Mouse (Mus musculus): Measurements from ENCODE around the gene Atraid. TPM values are rescaled to one million over a fixed set of nuclear protein-coding genes. Genes with fewer than 3 reads are reported as not detected.
"Not testable (repeated sequence)": the region's sequence is repeated elsewhere in the genome, so short reads cannot be mapped to it uniquely, and the experiment has no call there.

The Atraid gene
- polyA plus RNA-seq, 1 experiment from 2014 or later: 148 TPM

DNA sequence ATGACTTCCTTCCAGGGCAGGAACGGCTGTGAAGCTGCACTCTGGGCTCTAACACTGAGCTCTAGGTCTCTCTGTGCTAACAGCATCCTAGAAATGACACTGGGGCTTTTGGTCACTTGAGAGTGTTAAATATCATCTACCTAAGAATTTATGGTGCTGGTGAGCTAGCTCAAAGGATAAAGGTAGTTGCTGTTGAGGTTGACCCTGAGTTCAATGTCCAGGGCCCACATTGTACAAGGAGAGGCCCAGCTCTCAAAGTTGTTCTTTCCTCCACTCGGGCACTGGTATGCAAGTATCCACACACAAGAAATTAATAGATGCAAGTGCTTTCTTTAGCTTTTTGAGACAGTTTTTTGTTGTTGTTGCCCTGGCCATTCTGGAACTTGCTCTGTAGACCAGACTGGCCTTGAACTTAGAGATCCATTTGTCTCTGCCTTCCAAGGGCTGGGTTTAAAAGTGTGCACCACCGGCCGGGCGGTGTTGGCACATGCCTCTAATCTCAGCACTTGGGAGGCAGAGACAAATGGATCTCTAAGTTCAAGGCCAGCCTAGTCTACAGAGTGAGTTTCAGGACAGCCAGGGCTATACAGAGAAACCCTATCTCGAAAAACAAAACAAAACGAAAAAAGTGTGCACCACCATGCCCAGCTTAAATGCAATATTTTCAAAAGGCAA lies 9.8 kb upstream of the Atraid start:
- H3K9me3 ChIP-seq (ENCODE audit: low read depth, low read length): no peaks in the 10 kb centered on the region
- DNase-seq (no peak), ATAC-seq (ENCODE audit: insufficient read depth) (no peak)
- H3K27ac ChIP-seq (ENCODE audit: low read depth): no peak overlapping the region
- TF ChIP-seq CTCF (IDR thresholded peaks at IDR 0.05; ENCODE audit: low read depth): no peak
- H3K4me1 ChIP-seq (ENCODE audit: insufficient read depth): no peaks in the 10 kb centered on the region
- 83% methylated on average over 7 of the region's 7 CpGs for WGBS
- no peak overlapping the region for H3K4me2 ChIP-seq
- no peak overlapping the region for H3K4me3 ChIP-seq (ENCODE audit: low read depth, low read length)
- H3K27me3 ChIP-seq (ENCODE audit: insufficient read depth, low read length): no peaks in the 10 kb centered on the region
- no peak overlapping the region for H3K9ac ChIP-seq
- H3K36me3 ChIP-seq (ENCODE audit: insufficient read depth): peaks cover 31% of the 10 kb centered on the region

DNA sequence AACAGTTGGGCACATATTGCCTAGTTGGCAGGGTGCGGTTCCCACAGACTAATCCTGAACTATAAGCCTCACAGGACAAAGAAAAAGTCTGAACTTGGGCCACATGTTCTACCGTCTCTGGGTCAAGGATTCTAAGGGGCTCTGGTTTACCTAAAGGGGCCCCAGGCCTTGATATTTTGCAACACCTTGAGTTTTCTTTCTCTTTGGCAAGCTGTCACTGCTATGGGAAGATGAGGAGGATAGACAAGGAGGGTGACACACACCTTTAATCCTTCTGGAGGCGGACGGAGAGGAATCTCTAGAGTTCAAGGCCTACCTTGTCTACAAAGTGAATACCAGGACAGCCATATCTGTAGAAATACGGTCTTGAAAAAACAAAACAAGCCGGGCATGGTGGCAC lies 1.7 kb upstream of the Atraid start:
- 89% methylated on average over 6 of the region's 6 CpGs for WGBS
- DNase-seq (no peak), ATAC-seq (ENCODE audit: insufficient read depth) (no peak)
- Histone ChIP-seq H3K9me3 (ENCODE audit: low read depth, low read length) (no peaks in the 10 kb centered on the region), H3K27me3 (ENCODE audit: insufficient read depth, low read length) (no peaks in the 10 kb centered on the region), H3K4me3 (ENCODE audit: low read depth, low read length) (no peak overlapping the region), H3K4me1 (ENCODE audit: insufficient read depth) (no peaks in the 10 kb centered on the region), H3K4me2 (no peak overlapping the region), H3K27ac (ENCODE audit: low read depth) (no peak overlapping the region), H3K9ac (no peak overlapping the region), H3K36me3 (ENCODE audit: insufficient read depth) (peaks cover 7% of the 10 kb centered on the region; the same call in 1 of the 2 replicates)
- no peak for TF ChIP-seq CTCF (IDR thresholded peaks at IDR 0.05; ENCODE audit: low read depth)

DNA sequence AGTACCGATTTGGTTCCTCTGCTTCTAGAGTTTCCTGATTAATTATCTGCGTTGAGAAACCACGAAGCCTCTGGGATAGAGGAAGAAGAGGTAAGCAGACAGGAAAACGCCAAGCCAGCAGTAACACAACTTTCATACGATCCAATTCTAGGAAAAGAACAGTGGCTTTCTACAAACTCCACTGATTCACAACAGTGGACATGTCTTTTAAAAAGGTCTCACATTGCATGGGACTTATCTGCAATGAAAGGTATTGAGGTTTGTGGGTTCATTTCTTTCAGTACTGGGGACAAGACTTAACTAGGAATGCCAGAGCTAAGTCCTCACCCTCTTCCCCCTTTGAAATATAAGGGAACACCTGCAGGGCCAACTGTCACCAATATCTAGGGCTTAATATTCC lies 1.0 kb upstream of the Atraid start:
- H3K9ac ChIP-seq: no peak overlapping the region
- no peak for TF ChIP-seq CTCF (IDR thresholded peaks at IDR 0.05; ENCODE audit: low read depth)
- 65% methylated on average over 5 of the region's 5 CpGs for WGBS

DNA sequence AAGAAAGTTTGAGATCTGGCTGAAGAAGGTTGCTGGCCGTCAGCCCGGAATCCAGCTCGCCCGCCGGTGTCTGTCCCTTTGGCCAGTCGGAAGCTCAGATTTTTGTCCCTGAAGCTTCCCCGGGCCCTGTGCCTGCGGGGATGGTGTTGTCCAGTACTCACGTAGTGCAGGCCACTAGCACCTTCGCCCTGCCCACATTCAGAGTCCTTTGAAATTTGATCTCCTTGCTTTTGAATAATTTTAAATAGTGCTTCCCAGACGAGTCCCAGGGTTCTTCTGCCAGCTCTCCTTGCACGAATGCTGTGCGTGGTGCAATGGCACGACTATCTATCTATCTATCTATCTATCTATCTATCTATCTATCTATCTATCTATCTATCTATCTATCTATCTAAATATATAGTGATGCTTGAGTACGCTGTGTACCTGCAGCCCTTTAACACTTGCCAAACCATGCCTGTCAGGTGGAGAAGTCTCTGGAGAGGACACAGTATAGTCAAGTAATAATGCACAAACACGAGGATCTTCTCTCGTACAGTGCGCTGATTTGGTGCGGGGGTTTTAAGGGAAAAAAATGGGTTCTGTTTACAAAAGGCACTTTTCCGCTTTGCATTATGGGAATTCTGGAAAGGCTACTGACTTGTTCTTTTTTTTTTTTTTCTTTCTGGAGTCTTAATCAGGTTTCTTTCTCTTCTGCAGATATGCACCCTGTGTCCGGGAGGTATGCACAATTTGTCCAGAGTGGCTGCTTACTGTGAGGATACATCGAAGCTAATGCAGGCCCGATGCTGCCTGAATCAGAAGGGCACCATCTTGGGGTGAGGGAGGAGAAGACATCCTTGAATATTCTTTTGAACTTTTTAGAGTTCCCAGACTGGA lies 890 bp downstream of the Atraid start, which contains the start of gene Slc5a6:
Slc5a6 (minus strand) TSS at position 162 of the 879 bp plus-strand sequence.
- Histone ChIP-seq H3K9ac (peak within 1 kb of the TSS; percentile 80), H3K27me3 (ENCODE audit: insufficient read depth, low read length) (no peaks in the 10 kb centered on the region), H3K9me3 (ENCODE audit: low read depth, low read length) (no peaks in the 10 kb centered on the region), H3K4me1 (ENCODE audit: insufficient read depth) (peaks cover 3% of the 10 kb centered on the region; the same call in 1 of the 2 replicates), H3K4me2 (peak within 1 kb of the TSS; percentile 94), H3K36me3 (ENCODE audit: insufficient read depth) (peaks cover 6% of the 10 kb centered on the region; the same call in 1 of the 2 replicates), H3K4me3 (ENCODE audit: low read depth, low read length) (peak within 1 kb of the TSS; percentile 70), H3K27ac (ENCODE audit: low read depth) (peak within 1 kb of the TSS; percentile 95)
- DNase-seq: peak; percentile 83
- peak; percentile 65 for TF ChIP-seq CTCF (IDR thresholded peaks at IDR 0.05; ENCODE audit: low read depth)
- ATAC-seq (ENCODE audit: insufficient read depth): peak; percentile 48
- WGBS: under 1% methylated on average over 23 of the region's 23 CpGs

More for the DNA sequence above, 1.0 kb upstream of the Atraid start:
- Histone ChIP-seq H3K27ac (ENCODE audit: low read depth) (no peak overlapping the region), H3K9me3 (ENCODE audit: low read depth, low read length) (no peaks in the 10 kb centered on the region), H3K4me3 (ENCODE audit: low read depth, low read length) (peak overlapping the region; percentile 70), H3K36me3 (ENCODE audit: insufficient read depth) (peaks cover 6% of the 10 kb centered on the region; the same call in 1 of the 2 replicates), H3K4me1 (ENCODE audit: insufficient read depth) (no peaks in the 10 kb centered on the region), H3K4me2 (peak overlapping the region; percentile 94), H3K27me3 (ENCODE audit: insufficient read depth, low read length) (no peaks in the 10 kb centered on the region)
- ATAC-seq (ENCODE audit: insufficient read depth) (no peak), DNase-seq (no peak)

DNA sequence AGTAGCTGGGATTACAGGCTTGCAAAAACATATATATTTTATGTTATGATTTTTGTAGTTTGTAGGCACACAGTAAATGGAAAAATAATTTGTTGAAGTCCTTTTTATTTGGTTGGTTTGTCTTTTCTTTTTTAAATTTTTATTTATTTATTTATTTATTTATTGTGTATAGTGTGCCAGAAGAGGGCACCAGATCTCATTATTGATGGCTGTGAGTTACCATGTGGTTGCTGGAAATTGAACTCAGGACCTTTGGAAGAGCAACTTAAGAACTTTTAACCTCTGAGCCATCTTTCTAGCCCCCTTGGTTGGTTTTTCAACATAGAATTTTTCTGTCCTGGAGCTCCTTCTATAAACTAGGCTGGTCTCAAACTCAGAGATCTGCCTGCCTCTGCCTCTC lies 2.3 kb downstream of the Atraid start:
- Histone ChIP-seq H3K27ac (ENCODE audit: low read depth) (no peak overlapping the region), H3K36me3 (ENCODE audit: insufficient read depth) (peaks cover 6% of the 10 kb centered on the region; the same call in 1 of the 2 replicates), H3K4me2 (no peak overlapping the region), H3K9ac (no peak overlapping the region), H3K4me3 (ENCODE audit: low read depth, low read length) (no peak overlapping the region), H3K4me1 (ENCODE audit: insufficient read depth) (peaks cover 4% of the 10 kb centered on the region; the same call in 1 of the 2 replicates), H3K9me3 (ENCODE audit: low read depth, low read length) (no peaks in the 10 kb centered on the region), H3K27me3 (ENCODE audit: insufficient read depth, low read length) (no peaks in the 10 kb centered on the region)
- TF ChIP-seq CTCF (IDR thresholded peaks at IDR 0.05; ENCODE audit: low read depth): no peak
- ATAC-seq (ENCODE audit: insufficient read depth) (no peak), DNase-seq (peak; percentile 10)

DNA sequence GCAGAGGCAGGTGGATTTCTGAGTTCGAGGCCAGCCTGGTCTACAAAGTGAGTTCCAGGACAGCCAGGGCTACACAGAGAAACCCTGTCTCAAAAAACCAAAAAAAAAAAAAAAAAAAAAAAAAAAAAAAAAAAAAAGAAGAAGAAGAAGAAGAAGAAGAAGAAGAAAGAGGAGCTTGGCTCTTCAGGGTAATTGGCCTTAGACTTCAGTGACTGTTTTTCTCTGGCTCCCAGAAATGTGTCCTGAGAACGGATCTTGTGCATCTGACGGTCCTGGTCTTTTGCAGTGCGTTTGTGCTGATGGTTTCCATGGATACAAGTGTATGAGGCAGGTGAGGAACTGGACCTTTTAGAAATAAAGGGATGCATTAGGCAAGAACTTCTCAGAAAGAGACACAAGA lies 5.6 kb downstream of the Atraid start:
- not testable (repeated sequence) for H3K4me1 ChIP-seq (ENCODE audit: insufficient read depth); ATAC-seq (ENCODE audit: insufficient read depth); H3K27me3 ChIP-seq (ENCODE audit: insufficient read depth, low read length); H3K9me3 ChIP-seq (ENCODE audit: low read depth, low read length)
- H3K4me3 ChIP-seq (ENCODE audit: low read depth, low read length): peak overlapping the region; percentile 73
- WGBS: 50% methylated on average over 4 of the region's 4 CpGs
- peak overlapping the region; percentile 73 for H3K27ac ChIP-seq (ENCODE audit: low read depth)
- peak overlapping the region; percentile 78 for H3K4me2 ChIP-seq
- H3K36me3 ChIP-seq (ENCODE audit: insufficient read depth): peaks cover 22% of the 10 kb centered on the region
- peak; percentile 8 for DNase-seq
- H3K9ac ChIP-seq: peak overlapping the region; percentile 67

Measured in lung, embryonic 14.5 days (tissue).